Mouse (Mus musculus) heart, adult 9 months (tissue): ENCODE measurements at regions not wholly inside any gene's neighbourhood (a gene's known extent, or its start where the extent isn't known, plus 50 kb on each side); places are given as distances from the start of the nearest gene placed in this dataset.

Source experiments
- DNase-seq, 2 experiments: peaks; one replicate each; pipeline ENCODE4 v3.0.0; 2022; ENCODE audit warnings: low spot score in 2 of 2

DNA sequence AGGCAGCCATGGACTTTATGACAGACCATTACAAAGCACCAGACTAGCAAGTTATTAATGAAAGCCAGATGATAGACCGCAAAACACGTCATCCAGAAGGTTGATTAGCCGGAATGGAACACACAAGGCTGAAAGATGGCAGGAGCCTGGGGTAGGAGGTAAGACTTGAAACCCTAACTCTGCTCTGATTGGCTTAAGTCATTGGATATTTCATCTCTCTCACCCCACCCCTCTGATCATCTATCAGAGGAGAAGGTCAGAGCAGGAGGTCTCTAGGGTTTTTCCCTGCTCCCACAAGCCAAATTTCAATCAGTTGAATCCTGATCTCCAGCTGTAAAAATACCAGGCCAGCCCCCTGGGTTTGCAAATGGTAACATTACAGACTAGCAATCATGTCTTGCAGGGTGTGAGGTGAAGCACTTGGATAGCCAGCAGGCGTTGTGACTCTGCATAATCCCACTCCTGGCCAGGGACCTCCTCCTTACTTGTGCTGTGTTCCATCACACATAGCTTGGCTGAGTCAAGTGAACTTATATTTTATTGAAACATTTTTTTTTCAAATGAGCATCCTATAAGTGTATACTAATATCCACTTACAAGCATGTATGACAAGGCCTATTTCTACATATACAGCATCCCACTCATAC lies 114.6 kb upstream of the Tnp1 start:
- no peak for DNase-seq

DNA sequence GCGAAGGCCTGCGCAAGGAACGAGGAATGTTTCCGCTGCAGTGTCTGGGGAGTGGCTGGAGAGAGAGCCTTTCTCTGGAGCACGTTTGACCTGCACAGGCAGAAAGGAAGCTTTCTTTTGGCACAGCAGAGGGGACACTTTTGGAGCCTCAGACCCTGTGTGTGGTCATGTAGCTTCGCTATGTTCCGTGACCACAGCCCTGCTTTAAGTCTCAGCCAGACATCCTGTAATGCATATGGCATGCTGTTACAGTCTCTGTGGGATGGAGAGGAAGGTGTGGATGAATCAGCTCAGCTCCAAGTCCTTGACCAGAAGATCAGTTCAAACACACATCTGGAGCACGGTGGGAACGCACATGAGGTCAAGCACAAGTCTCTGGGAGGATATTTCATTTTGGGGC lies 107.3 kb upstream of the Tnp1 start:
- no peak for DNase-seq

DNA sequence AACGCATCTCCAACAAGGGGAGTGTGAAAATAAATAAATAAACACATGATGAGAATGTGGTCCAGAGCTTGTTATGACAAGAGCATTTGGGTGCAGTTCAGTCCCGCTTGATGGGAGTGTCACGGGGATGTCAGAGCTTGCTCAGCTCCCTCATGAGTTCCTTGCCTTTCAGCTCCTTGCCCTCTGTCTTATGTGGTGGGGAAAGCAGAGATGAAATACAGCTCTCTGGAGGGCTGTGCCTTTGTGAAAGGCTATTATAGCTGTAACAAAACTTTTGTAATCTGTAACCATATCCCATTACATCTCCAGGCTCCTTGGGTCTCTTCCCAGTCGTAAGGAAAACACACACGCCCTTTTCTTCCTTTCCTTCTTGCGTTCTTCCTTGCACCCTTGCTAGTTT lies 103.0 kb upstream of the Tnp1 start:
- no peak for DNase-seq

DNA sequence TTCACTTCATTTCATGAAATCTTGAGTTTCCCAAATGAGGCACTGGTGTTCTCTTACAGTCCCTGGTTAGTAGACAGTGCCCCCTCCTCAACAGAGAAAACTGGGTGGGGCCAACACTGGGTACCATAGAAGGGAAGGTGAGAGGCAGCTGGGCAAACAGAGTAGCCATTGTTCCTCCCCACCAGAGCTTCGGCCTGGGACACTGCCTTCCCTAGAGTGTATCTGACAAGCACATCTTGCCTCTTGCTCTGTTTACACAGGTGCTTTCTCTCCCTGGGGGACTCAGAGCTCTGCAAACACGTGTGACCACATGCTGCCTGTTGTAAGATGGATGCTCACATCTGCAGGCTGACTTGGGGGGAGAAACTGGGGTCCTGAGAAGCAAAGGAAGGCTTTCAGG lies 100.8 kb upstream of the Tnp1 start:
- no peak for DNase-seq

DNA sequence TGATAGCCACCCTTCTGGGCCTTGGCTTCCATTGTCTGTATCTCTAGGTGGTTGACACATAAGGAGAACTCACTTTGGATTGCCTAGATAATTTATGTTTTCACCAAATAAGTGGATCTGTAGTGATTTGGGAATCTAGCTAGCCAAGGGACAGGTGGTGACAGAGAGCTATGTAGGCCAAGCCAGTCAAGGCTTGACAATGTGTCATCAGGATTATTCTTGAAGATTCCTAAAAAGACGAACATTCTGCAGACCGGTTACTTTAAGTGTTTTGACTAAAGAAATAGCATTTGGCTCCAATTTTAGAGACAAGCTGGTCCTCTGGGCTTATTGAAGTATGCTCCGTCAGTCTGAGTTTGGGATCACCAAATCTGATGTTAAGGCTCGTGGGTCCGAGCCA lies 100.1 kb upstream of the Tnp1 start:
- DNase-seq: no peak

DNA sequence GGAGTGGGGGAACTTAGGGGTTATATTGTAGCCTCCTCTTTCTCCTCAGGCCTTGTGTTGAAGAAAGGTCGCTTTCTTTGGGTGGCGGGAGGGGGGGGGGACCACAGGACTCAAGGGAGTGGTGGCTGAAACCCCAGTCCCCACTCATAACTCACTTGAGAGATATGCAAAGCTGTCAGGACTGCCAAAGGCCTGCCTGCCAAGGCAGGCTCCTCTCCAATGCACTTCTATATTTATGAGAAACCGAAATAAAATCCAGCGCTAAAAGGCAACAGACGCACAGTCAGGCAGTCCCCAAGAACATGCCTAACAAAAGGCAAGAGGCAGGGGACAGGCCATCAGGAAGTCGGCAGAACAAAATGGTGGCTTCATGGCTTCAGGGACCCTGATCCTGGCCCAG lies 97.4 kb upstream of the Tnp1 start:
- peak; percentile 39 to 42 for DNase-seq

DNA sequence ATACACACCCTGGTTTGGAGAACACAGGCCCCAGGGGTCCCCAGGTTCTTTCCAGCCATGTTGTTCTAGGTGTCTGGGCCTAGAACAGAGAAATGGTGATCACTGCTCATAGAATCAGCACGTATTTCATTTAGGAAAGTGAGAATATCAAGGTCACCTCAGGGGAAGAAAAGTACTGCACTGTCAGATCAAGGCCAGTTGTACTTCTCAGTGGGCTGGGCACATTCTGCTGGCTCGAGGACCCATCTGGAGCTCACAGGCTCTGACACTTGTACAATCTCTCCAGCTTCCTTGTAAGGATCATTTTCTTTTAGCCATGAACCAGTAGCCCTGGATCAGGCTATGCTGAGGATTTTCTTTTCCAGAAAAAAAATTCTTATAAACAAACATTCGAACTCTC lies 97.0 kb upstream of the Tnp1 start:
- no peak for DNase-seq

DNA sequence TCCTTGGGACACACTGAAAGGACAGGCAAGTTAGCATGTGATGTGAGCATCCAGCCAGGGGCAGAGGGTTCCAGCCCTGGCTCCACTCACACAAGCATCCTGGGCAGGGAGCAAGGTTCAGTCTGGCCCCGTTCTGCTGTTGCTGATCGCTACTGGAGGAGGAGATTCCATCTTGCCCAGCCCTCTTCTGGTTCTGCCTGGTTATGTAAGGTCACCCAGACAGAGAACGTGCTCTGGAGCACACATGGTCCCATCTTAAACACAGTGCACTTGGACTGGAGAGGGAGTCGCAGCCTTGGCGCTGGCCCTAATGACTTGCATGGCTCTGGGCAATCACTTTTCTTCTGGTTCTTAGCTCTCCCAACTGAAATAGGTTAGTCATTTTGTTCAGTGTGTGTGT lies 96.2 kb upstream of the Tnp1 start:
- peak; percentile 15 to 31 for DNase-seq

DNA sequence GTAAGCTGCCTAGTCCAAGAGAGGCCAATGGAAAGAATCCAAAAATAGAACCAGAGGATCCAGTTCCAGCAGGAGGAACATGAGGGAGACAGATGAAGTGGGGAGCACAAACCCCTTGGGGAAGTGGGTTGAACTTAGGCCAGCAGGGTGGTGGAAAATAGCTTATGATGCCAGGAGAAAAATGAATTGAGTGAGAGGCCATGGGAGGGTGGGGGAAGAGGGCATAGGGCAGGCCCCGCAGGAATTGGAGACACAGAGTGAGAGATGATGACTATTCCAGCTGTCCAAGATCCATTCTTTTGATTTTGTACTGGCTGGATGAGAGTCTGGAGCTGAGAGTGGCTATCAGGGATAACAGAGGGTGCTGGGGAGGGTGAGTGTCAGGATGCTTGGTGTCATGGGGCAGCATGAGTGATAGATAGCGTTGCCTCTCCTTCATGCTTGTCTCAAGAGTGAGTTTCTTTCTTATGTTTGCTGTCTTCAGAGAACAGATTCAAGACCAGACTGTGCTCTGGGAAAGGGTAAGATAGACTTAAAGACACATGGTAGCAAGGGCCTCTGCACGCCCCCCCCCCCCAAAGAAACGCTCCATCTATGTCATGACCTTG lies 90.3 kb upstream of the Tnp1 start:
- peak; percentile 47 to 53 for DNase-seq

DNA sequence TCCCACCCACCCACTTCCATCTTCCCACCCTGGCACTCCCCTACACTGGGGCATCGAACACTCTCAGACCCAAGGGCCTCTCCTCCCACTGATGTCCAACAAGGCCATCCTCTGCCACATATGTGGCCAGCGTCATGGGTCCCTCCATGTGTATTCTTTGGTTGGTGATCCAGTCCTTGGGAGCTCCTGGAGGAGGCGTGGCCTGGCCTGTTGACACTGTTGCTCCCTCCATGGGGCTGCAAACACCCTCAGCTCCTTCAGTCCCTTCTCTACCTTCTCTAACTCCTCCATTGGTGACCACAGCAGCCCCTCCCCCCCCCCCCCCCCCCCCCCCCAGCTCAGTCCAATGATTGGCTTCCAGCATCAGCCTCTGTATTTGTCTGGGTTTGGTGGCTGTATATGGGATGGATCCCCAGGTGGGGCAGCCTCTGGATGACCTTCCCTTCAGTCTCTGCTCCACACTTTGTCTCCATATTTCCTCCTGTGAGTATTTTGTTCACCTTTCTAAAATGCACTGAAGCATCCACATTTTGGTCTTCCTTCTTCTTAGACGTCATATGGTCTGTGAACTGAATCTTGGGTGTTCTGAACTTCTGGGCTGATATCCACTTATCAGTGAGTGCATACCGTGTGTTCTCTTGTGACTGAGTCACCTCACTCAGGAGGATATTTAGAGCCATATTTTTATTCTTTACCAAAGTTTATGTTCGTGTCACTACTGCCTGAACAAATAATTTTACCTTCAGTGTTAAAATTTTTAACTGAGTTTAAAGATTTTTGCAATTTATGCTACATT lies 82.1 kb upstream of the Tnp1 start:
- DNase-seq: no peak

DNA sequence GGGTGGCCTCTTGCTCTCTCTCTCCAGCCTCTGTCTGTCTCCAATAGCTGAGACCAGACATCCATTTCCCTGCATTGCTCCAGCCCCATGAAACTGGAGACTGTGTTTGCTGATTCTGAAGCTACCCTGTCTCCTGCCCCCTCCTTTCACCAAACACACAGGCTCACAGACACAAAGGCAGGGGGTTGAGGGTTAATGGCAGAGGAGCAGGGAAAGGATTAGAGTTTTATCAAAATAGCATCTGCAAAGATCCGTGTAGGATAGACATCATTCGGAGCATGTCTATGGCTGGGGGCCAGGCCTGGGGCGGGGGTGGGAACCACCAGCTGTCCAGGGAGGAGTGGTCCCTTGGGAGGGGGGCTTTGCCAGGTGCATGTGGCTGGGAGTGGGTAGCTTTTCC lies 73.9 kb upstream of the Tnp1 start:
- no peak for DNase-seq

DNA sequence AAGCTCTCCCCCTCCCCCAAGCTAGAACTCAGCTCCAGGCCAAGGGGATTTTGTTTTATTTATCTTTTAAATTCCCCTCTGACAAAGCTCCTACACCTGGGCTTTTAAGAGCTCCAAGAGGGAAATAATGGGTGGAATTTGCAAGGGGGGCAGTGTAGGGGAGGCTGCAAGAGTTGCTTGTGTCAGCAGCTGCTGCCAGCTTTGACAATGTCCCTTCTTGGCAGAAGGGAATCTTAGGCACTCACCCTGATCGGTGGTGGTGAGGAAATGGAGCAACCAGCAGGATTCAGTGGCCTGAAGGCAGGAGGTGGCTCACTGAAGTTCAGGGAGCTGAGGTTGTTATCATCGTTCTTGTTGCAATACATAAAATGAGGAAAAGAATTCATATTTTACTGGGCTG lies 72.8 kb upstream of the Tnp1 start:
- no peak for DNase-seq

DNA sequence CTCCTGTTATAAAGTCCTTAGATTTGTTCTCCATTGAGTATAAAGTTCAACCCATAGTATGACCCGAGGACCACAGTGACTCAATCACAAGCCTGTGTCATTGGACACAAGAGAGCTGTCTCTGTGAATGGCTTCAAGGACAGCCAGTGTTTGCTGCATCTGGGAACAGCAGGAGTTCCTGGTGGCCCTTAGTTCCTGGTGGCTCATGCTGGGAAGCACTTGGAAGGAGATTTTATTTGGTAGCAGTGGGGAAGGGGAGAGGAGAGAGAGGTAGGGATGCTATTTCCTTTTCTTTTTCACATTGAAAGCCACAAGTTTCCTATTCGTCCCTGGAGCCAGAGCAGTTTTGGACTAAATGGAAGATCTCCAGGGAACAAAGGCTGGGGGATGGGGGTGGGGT lies 69.2 kb upstream of the Tnp1 start:
- no peak for DNase-seq

DNA sequence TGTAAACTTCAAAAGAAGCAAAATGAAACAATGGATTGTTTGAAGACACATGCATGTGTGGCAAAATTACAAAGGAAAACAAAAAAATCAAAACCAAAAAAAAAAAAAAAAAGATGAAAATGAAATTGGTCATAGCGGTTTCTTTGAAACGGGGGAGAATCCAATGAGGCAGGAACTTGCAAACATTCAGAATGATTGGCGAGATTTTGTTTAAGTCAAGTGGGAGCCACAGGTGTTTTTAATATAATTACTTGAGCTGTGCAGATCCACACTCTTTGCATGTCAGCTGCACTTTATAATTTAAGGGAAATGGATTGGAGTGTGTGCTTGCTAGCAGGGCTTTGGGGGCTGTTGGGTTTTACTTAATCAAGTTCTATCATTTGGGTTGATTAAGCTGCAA lies 67.7 kb upstream of the Tnp1 start:
- no peak for DNase-seq

DNA sequence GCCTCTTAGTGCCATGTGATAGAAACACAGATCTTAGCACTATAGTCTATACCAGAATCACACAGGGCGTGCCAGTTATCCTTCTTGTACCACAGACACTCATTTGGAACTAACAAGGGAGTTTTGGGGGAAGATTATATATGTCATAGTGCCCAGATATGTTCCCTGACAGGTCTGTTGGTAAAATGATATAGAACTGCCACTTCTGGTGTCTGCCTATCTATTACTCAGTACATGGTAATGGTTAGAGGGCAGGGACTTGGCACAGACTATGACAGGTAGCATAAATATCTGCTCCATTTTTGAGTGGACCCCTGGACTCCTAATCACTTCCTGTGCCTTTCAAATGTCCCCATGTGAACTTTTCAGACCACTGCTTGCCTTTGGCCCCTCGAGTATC lies 63.8 kb upstream of the Tnp1 start:
- no peak for DNase-seq

DNA sequence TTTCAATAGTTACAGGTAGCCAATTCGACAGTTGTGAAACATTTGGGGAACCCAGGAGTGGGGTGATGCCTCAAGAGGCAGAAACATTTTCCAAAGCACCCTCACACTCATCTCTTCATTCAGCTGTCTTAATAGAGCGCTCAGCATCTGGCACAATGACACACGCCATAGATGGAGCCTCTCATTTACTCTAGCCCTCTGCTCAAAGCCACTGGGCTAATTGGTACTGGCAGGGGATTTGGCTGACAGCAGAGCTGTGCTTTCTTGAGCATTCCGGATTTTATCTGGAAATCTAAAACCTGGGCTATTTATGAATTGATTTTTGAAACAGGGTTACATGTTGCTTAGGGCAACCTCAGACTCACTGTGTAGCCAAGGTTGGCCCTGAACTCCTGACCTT lies 61.4 kb upstream of the Tnp1 start:
- DNase-seq: no peak

DNA sequence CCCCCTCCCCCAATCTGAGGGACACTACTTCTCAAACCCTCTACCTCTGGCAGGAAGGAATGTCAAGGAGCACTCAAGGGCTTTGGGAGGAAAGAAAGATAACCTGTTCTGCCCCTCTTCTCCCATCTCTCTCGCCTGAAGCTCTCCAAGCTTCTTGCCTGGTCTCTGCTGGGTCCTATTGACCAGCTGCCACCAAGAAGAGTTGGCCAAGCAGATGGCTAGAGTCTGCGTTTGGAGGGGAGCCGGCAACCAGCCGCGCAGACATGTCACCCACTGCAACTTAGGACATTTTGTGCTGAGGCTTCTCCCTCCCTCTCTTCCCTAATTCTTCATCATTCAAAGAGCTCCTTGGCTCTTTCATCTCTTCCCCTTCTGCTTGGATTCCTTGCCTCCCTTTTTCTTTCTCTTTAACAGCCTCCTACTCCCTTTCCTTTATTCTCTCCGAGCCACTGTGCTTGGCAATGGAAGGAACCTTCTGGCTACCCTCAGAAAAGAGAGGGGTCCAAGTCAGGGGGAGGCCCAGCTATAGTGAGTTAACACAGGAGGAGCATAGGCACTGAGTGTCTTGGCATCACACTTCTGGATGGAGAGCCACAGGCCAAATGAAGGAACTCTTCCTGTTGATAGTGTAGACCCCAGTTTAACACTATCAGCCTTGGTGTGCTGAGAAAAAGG lies 60.1 kb upstream of the Tnp1 start:
- no peak for DNase-seq

DNA sequence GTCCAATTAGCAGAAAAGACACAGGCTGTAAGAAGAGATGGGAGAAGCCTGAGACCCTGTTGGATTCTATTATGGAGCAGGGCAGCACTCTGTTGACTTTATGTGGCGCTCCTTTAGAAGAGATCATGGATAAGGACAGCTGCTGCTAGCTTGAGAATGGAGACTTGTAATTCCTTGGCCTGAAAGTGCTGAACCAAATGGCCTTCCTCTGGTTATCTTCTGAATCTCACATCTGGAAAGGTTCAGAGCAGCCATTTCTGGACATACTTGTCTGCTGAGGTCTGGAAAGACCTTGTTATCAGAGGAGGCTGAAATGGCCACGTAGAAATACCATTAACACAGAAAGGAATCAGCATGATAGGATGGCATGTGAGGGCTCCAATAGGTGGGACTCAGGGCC lies 59.5 kb upstream of the Tnp1 start:
- no peak for DNase-seq

DNA sequence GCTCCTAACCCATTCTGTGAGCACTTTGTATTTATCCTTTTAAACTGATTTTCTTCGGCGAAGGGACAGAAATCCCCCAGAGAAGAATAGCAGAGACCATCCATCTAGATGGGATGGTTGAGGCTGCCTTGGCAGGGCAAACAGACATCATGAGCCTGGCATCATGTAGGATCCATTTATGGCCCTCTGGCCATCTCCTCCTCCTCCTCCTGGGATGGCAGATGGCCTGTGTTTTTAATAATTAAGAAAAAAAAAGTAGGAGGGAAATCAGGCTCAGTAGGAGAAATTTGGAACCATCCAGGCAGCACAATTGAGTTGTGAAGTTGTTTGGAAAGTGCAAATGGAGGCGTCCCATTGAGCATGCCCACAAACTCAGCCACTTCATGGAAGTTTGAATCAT lies 58.8 kb upstream of the Tnp1 start:
- no peak for DNase-seq

DNA sequence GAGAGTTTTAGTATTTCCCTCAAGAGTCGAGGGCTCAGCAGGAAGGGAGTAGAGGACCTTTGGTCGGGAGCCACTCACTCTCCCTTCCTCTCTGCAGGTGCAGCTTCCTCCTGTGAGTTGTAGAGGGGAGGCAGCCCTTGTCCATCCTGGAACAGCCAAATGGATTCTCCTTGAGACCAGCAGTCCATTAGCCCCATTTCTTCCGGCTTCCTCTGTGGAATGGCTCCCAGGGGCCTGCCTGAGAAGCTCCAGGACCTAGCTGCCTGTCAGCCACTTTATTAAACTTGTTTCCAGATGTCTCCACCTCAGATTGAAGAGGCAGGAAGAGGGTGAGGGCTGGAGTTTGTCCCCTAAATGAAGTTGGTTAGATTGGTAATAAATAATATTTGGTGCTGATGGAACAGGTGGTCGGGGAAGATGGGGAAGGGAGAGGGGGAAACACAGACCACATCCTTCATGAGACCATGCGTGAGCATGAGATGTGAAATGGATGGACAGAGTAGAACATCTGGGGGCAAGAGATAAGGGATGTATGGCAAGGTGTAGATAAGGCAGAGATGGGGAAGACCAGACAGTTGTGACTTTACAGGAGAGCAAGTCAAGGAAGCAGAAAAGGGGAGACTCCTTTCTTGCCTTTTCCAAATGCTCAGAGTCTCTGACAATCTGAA lies 56.7 kb upstream of the Tnp1 start:
- DNase-seq: peak in 1 of 2 experiments; percentile 56

DNA sequence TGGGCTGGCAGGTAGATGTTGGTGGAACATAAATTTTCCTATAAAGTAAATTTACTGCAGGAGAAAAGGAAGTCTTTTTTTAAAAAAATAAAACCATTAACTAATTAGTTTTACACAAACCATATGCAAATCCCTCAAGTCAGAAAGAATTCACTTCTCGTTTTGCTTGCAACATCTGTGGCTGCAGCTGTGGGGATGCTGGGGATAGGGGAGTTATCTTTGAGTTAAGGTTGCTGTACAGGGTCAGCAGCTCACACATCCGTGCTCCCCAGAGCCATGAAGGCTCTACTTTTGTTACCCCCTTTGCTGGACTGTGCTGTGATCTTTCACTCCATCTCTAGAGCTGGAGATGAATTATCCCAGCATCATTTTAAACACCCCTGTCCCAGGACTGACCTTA lies 54.4 kb upstream of the Tnp1 start:
- no peak for DNase-seq
